Mouse (Mus musculus): ENCODE data around the gene Olfr615. TPM values are rescaled to one million over a fixed set of nuclear protein-coding genes. Genes with fewer than 3 reads are reported as not detected.
"Not testable (repeated sequence)": the region's sequence is repeated elsewhere in the genome, so short reads cannot be mapped to it uniquely, and the experiment has no call there.

The Olfr615 gene
- total RNA-seq (2021) = not detected

DNA sequence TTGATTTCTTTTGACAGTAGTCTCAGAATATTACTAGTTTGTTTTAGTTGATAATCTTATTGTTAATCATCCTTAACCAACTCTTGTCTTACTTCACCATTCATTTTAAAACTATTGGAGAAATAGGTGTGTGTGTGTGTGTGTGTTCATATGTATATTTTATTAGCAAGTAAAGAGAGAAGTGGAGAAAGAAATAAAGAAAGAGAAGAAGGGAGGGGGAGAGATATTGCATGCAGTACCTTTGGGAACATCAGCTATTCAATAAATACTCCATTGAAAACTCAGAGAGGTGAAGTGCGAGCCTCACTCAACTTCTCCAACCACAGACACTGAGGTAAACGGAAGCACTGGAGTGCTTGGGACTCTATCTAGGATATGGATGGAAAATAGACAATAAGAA is at the start of gene Olfr615:
Gene Olfr615 (plus strand): TSS at position 301 of the 400 bp plus-strand sequence.
- intact Hi-C loops (cut with DNase I) = no loop called here
- DNase-seq (ENCODE audit: low spot score in 2 of 2) = no peak

GRCm38 (mm10) chr7:103512022-103512421 is 43.9 kb upstream of the Olfr615 start, which contains the start of gene Olfr610:
Olfr610 (minus strand) TSS chr7:103512122.
- intact Hi-C loops (cut with DNase I) = no loop called here

GRCm38 (mm10) chr7:103520746-103521145 is 35.1 kb upstream of the Olfr615 start, which contains the start of gene Olfr611:
Olfr611 (minus strand) TSS chr7:103520846.
- not testable (repeated sequence) for DNase-seq (ENCODE audit: low spot score in 2 of 2)

More at GRCm38 (mm10) chr7:103512022-103512421, 43.9 kb upstream of the Olfr615 start, which contains the start of gene Olfr610:
- no peak for DNase-seq (ENCODE audit: low spot score in 2 of 2)

GRCm38 (mm10) chr7:103542617-103543016 is 13.3 kb upstream of the Olfr615 start, which contains the start of gene Olfr612:
Olfr612 (minus strand) TSS chr7:103542717.
- intact Hi-C loops (cut with DNase I); DNase-seq (ENCODE audit: low spot score in 2 of 2): not testable (repeated sequence)

More at GRCm38 (mm10) chr7:103520746-103521145, 35.1 kb upstream of the Olfr615 start, which contains the start of gene Olfr611:
- intact Hi-C loops (cut with DNase I) = not testable (repeated sequence)

GRCm38 (mm10) chr7:103547774-103548173 is 8.1 kb upstream of the Olfr615 start, which contains the start of gene Olfr613:
Olfr613 (plus strand) TSS chr7:103548074.
- DNase-seq (ENCODE audit: low spot score in 2 of 2) = no peak
- intact Hi-C loops (cut with DNase I) = no loop called here

GRCm38 (mm10) chr7:103569043-103569442 is 13.2 kb downstream of the Olfr615 start, which contains the start of gene Olfr616:
Olfr616 (minus strand) TSS chr7:103569143.
- intact Hi-C loops (cut with DNase I) = no loop called here
- DNase-seq (ENCODE audit: low spot score in 2 of 2) = no peak

GRCm38 (mm10) chr7:103572761-103573160 is 16.9 kb downstream of the Olfr615 start, which contains the start of gene Olfr617:
Olfr617 (plus strand) TSS chr7:103573061.
- intact Hi-C loops (cut with DNase I) = loop anchor here (5.0 kb wide), 1 partner anchor 105 kb away; no protein-coding TSS in a partner anchor
- DNase-seq (ENCODE audit: low spot score in 2 of 2) = no peak

DNA sequence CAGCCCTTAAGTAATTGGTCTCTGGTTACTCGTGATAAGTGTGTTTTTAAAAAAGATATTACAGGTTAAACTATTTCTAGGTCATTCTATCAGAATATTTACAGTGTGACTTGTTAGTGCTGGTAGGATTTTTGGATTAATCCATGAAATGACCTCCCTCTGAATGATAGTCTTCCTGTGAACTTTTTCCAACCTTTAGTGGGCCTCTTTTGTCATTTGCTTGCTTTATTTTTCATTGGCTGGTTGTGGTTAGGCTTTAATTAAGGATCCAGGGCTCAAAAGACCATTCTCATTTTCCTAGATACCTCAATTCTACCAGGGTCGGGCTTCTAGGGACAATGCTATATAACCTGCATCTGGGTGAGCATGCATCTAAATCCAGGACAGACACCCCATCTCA is 33.9 kb downstream of the Olfr615 start, which contains the start of gene Olfr618:
Gene Olfr618 (plus strand): TSS at position 301 of the 400 bp plus-strand sequence.
- intact Hi-C loops (cut with DNase I) = no loop called here
- DNase-seq (ENCODE audit: low spot score in 2 of 2) = no peak

- intact Hi-C loops (cut with DNase I) = no loop called here
- no peak for DNase-seq (ENCODE audit: low spot score in 2 of 2)
These were observed 44.4 kb downstream of the Olfr615 start, which contains the start of gene Olfr619 for GRCm38 (mm10) chr7:103600275-103600674. Olfr619 (plus strand) TSS chr7:103600575.

GRCm38 (mm10) chr7:103607425-103607824 is 51.5 kb downstream of the Olfr615 start:
- intact Hi-C loops (cut with DNase I) = no loop called here
- no peak for DNase-seq (ENCODE audit: low spot score in 2 of 2)

GRCm38 (mm10) chr7:103612434-103612833 is 56.6 kb downstream of the Olfr615 start, which contains the start of gene Olfr620:
Olfr620 (minus strand) TSS chr7:103612534.
- intact Hi-C loops (cut with DNase I) = no loop called here
- no peak for DNase-seq (ENCODE audit: low spot score in 2 of 2)

Small RNA genes within 50 kb of the gene (microRNA-seq; reads per million reads assigned to microRNA genes)
- gene Gm26506 = not detected

Other genes starting within 250 kb of the Olfr615 start
- not detected for gene Olfr597, start 239.8 kb upstream of the Olfr615 start, total RNA-seq (2021)
- gene Olfr598, start 232.5 kb upstream of the Olfr615 start, total RNA-seq (2021) = not detected
- not detected for gene Olfr599, start 220.2 kb upstream of the Olfr615 start, total RNA-seq (2021)
- gene Olfr600, start 206.4 kb upstream of the Olfr615 start, total RNA-seq (2021) = not detected
- gene Olfr601, start 193.4 kb upstream of the Olfr615 start, total RNA-seq (2021) = not detected
- gene Olfr603, start 169.9 kb upstream of the Olfr615 start, total RNA-seq (2021) = not detected
- gene Usp17lc, start 141.0 kb upstream of the Olfr615 start, total RNA-seq (2021) = not detected
- gene Olfr605, start 110.6 kb upstream of the Olfr615 start, total RNA-seq (2021) = not detected
- gene Olfr606, start 107.0 kb upstream of the Olfr615 start, total RNA-seq (2021) = not detected
- not detected for gene Olfr607, start 91.9 kb upstream of the Olfr615 start, total RNA-seq (2021)
- not detected for gene Olfr608, start 86.2 kb upstream of the Olfr615 start, total RNA-seq (2021)
- not detected for gene Olfr609, start 58.0 kb upstream of the Olfr615 start, total RNA-seq (2021)
- not detected for gene Olfr610, start 44.0 kb upstream of the Olfr615 start, total RNA-seq (2021)
- not detected for gene Olfr611, start 35.2 kb upstream of the Olfr615 start, total RNA-seq (2021)
- gene Olfr612, start 13.4 kb upstream of the Olfr615 start, total RNA-seq (2021) = not detected
- not detected for gene Olfr613, start 8.0 kb upstream of the Olfr615 start, total RNA-seq (2021)
- not detected for gene Olfr616, start 13.1 kb downstream of the Olfr615 start, total RNA-seq (2021)
- not detected for gene Olfr617, start 17.0 kb downstream of the Olfr615 start, total RNA-seq (2021)
- not detected for gene Olfr618, start 34.0 kb downstream of the Olfr615 start, total RNA-seq (2021)
- gene Olfr619, start 44.5 kb downstream of the Olfr615 start, total RNA-seq (2021) = not detected
- not detected for gene Olfr620, start 56.5 kb downstream of the Olfr615 start, total RNA-seq (2021)
- not detected for gene Olfr622, start 86.6 kb downstream of the Olfr615 start, total RNA-seq (2021)
- not detected for gene Olfr623, start 107.6 kb downstream of the Olfr615 start, total RNA-seq (2021)
- gene Olfr624, start 115.1 kb downstream of the Olfr615 start, total RNA-seq (2021) = under 1 TPM in 1 of 2 experiments, not detected in 1; 0.07 TPM
- gene Olfr625-ps1, start 126.6 kb downstream of the Olfr615 start, total RNA-seq (2021) = not detected
- not detected for gene Olfr243, start 158.6 kb downstream of the Olfr615 start, total RNA-seq (2021)
- gene Olfr628, start 174.3 kb downstream of the Olfr615 start, total RNA-seq (2021) = not detected
- gene Olfr629, start 188.9 kb downstream of the Olfr615 start, total RNA-seq (2021) = not detected
- not detected for gene Olfr630, start 201.3 kb downstream of the Olfr615 start, total RNA-seq (2021)
- gene Olfr69, start 215.5 kb downstream of the Olfr615 start, total RNA-seq (2021) = not detected
- gene Olfr68, start 223.6 kb downstream of the Olfr615 start, total RNA-seq (2021) = not detected
- gene Olfr67, start 235.7 kb downstream of the Olfr615 start, total RNA-seq (2021) = not detected

Measured in left cerebral cortex, postnatal 36 days (tissue).